Mouse (Mus musculus) granulocyte monocyte progenitor cell, adult 5-6 weeks (primary cell): Measurements from ENCODE around the gene Ncbp1. TPM values are rescaled to one million over a fixed set of nuclear protein-coding genes. Genes with fewer than 3 reads are reported as not detected.
"Not testable (repeated sequence)": the region's sequence is repeated elsewhere in the genome, so short reads cannot be mapped to it uniquely, and the experiment has no call there.

Source experiments
- ATAC-seq: replicated peaks from 2 replicates; pipeline ENCODE4 v1.8.0; 2016; ENCODE audit warnings: mild to moderate bottlenecking, moderate TSS enrichment, inconsistent platforms; ENCODE audit not compliant: poor library complexity, severe bottlenecking
- total RNA-seq, 2 experiments: library from RNA; stranded (forward) in 1 of 2; stranded (reverse) in 1 of 2; fragments of 200-712, 200-1000 nt in 1 of 2; fragments of >200 nt in 1 of 2; fragmentation: Nextera tagmentation in 1 of 2; gene quantifications; 2 replicates each; pipeline ENCODE4 v1.2.3; 2014 to 2017

Gene Ncbp1
- total RNA-seq, 2 experiments from 2014 or later, result 79.0 to 131 TPM

GRCm38 (mm10) chr4:46123358-46123757, 15.1 kb upstream of the Ncbp1 start:
- no peak for ATAC-seq

- peak; percentile 88 for ATAC-seq
These were observed 11.9 kb upstream of the Ncbp1 start for GRCm38 (mm10) chr4:46126541-46126940.

GRCm38 (mm10) chr4:46129311-46130004, 9.0 kb upstream of the Ncbp1 start:
- ATAC-seq, result no peak

DNA sequence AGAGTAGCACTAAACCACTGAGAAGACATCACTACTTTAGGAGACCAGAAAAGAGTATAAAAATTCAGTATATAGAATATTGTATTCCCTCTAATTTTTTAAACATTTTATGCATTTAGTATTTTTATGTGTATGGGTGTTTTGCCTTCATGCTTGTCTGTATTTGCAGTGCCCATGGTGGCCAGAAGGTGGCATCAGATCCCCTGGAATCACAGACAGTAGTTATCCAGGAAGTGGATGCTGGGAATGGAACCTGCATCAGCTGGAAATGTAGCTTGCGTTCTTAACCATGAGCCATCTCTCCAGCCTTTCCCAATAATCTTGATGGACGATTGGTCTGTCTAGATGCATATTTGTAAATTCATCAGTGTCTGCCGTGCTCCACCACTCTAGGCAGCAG, 8.2 kb upstream of the Ncbp1 start:
- peak; percentile 73 for ATAC-seq

GRCm38 (mm10) chr4:46131791-46132190, 6.6 kb upstream of the Ncbp1 start:
- no peak for ATAC-seq

DNA sequence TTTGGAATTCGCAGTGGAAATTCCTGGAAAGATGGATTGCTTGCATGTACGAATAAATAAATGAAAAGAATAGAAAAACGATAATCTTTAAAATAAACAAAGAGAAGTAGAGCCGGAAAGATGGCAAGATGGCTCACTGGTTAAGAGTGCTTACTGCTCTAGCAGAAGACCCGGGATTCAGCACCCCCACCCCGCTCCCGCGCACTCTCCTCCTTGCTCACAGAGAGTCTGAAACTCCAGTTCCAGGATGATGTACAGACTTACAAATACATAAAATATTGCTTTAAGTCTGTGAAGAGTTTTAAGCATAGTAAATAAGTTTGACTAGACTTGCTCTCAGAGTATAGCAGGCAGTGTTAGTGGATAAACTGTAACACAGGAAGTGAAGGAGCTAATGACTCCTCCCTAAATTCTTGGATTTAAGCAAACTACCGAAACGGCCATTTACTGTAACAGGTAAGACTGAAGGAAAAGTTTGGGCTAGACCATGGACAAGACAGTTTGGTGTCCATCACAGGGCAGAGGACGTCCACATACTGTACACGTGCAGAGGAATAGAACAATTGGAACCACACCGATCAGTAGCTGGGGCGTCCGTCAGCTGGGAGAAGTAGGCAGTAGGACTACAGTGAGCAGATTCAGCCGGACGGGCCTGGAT, 655 bp upstream of the Ncbp1 start:
- ATAC-seq, result peak; percentile 23

- ATAC-seq, result peak; percentile 65
These were observed 5.9 kb downstream of the Ncbp1 start for GRCm38 (mm10) chr4:46144323-46144722.

DNA sequence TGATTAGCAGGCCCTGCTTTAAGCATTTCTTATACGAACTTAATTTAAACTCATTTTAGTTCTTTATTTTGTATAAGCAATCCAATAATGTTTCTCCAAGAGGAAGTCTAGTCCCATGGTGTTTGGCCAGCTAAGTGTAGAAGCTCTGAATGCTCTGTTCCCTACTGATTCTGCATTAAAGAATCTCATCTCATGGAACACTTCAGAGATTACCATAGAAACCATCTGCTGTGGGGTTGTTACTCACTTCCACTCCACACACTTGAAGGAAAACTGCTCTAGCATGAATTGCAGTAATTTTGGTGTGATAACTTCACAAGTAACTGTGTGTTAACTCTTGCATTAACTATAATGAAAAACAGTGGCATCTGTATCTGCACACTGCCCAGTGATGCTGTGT, 8.5 kb downstream of the Ncbp1 start:
- ATAC-seq, result no peak

- no peak for ATAC-seq
These were observed 13.6 kb downstream of the Ncbp1 start for GRCm38 (mm10) chr4:46151903-46152544.

GRCm38 (mm10) chr4:46164027-46164426, 25.6 kb downstream of the Ncbp1 start:
- ATAC-seq, result peak; percentile 79

DNA sequence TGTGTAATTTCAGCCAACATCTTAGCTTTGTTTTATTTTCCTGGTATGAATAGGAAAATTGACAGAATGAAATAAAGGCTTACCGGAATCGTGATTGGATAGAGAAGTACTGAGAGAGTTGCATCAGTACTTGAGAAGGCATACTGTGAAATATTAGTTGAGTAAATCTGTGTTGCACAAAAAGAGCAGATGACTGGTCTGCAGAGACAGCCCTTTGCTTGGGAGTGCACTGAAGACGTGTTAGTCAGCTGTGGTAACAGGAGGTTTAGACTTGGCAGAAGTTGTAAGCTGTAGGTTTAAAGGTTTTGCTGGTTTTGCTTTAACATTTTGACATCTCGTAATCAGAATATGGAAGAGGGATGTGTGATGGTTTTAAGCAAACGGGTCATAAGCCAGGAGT, 27.4 kb downstream of the Ncbp1 start:
- ATAC-seq, result no peak

DNA sequence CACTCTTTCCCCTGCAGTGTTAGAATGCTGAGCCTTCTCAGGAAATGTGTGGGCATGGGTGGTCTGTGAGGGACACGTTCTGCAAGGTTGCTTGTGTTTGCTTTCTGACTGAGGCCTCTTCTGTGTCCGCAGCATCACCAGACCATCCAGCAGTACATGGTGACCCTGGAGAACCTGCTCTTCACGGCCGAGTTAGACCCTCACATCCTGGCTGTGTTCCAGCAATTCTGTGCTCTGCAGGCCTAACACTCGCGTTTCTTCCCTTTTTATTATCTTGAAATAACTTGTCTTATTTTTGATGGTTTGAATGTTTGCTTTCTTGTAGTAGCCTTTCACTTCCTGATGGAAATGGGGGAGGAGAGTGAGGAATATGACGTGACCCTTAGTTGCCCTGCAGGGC, 33.3 kb downstream of the Ncbp1 start:
- ATAC-seq, result no peak

DNA sequence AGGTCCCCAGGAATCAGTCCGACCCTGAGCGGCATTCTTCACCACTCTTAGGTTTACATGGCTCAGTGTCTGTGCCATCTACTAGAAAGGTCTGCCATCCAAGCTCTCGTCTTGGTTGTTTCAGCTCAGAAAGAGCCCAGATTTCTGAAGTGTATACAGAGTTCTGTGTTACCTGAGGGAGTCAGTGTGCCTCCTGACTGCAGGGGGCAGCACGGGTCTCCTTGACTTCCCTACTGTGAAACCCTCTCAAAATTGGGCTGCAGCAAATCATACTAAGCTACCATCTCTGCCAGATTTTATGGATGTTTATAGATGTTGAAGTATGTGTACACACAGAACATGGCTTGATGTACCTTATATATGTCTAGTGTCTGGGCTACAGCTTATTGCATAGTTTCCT, 37.9 kb downstream of the Ncbp1 start:
- no peak for ATAC-seq

- no peak for ATAC-seq
These were observed 38.6 kb downstream of the Ncbp1 start for GRCm38 (mm10) chr4:46177018-46177417.

DNA sequence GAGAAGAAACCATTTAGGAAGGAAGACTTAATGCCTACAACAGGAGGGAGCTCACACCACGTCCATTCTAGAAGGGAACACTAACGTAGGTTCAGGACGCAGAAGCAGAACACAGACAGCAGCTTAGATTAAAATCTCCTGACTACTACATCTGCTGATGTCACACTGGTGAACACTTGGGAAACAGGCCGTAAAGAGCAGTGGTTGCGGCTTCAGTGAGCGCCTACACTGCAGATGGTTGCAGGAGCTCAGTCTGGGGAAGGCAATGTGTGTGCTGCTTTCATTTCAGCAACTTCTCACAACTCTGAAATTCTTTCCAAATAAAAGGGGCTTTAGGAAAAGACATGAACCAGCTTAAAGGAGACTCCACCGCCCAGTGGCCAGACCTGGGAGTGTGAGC, 39.1 kb downstream of the Ncbp1 start:
- no peak for ATAC-seq

DNA sequence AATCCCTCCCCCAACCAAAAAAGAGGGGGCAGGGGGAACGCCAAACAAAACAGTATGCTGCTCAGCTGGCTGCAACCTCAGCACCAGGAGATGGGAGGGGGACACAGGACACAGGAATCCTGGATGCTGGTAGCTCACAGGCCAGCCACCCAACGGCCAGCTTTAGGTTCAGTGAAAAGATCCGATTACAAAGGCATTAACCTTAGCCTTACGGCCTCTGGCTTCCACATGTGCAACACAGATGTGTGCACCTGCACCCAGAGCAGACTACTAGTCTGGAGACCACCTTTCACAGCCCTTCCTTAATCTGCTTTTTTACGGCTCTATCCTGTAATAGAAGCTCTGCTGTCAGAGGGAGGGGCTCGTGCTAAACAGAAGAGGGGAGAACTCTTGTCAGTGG, 42.8 kb downstream of the Ncbp1 start:
- no peak for ATAC-seq

DNA sequence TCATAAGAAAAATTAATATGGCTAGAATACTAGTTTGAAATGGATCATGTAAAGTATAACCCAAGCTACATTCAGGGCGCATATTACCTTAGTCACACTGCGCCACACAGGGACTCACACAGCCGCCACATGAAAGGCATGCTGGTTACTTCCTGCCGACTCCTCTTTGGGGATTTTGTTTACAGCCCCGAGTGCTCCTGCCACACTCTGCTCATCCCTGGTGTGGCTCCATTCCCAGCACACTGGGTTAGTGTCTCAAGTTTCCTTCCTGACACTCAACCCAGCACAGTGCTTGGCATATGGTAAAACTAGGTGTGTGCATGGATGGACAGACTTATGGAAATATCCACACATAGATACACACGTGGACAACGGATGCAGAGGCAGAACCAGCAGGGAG, 43.8 kb downstream of the Ncbp1 start:
- no peak for ATAC-seq

DNA sequence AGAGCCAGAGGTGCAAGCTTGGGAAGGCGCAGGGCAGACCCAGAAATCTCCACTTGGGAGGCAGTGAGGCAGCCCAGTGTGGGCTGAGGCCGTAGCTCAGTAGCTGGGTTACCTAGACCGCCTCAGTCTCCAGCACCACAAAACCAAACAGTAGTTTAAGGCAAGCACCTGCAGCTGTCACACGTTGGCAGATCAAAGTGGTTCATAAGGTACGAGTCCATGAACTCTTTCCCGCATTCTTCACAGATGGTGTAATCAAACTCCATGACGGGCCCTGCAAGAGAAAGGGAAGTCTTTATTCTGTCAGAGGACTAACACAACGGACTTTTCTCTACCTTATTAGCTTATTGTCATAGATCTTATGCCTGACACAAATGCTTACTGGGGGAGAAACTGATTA, 47.0 kb downstream of the Ncbp1 start:
- no peak for ATAC-seq

DNA sequence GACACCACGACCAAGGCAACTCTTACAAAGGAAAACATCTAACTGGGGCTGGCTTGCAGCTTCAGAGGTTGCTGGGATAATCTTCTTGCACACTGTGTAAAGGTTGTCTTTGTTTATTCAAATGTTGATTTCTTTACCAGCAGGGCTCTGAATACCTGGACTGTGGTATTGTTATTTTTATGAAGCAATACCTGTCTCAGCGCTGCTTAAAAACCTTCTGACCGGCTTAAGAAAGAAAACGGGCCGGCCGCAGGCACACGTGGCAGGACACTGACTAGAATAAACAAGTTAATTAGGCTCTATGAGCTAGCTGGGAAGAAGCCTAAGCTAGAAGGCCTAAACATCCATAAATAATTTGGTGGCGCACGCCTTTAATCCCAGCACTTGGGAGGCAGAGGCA, 47.5 kb downstream of the Ncbp1 start:
- ATAC-seq, result no peak

DNA sequence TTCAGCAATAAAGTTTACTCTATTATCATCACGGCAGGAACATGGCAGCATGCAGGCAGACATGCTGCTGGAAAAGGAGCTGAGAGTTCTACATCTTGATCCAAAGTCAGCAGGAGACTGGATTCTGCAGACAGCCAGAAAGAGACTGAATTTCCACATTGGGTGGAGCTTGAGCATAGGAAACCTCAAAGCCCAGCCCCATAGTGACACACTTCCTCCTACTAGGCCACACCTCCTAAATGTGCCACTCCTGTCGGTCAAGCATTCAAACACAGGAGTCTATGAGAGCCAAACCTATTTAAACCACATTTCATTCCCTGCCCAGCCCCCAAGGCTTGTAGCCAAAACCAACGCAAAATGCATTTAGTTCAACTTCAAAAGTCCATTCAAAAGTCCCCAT, 48.1 kb downstream of the Ncbp1 start:
- ATAC-seq, result peak; percentile 52

DNA sequence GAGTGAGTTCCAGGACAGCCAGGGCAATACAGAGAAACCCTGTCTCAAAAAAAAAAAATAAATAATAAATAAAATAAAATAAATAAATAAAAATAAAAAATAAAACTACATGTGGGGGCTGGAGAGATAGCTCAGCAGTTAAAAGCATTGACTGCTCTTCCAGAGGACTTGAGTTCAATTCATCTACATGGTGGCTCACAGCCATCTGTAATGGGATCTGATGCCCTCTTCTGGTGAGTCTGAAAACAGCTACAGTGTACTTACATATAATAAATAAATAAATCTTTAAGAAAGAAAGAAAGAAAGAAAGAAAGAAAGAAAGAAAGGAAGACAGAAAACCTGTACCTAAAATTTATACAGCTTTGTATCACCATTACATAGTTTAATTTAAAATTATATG, 53.6 kb downstream of the Ncbp1 start:
- ATAC-seq, result not testable (repeated sequence)
